Mouse (Mus musculus) WW6 (cell line): ENCODE measurements around the gene Doc2g.
"Not testable (repeated sequence)": the region's sequence is repeated elsewhere in the genome, so short reads cannot be mapped to it uniquely, and the experiment has no call there.

Experiments
- DNase-seq: peaks from one replicate; pipeline ENCODE4 v3.0.0-alpha.2; 2013; ENCODE audit warnings: low read depth, low spot score

The Doc2g gene

DNA sequence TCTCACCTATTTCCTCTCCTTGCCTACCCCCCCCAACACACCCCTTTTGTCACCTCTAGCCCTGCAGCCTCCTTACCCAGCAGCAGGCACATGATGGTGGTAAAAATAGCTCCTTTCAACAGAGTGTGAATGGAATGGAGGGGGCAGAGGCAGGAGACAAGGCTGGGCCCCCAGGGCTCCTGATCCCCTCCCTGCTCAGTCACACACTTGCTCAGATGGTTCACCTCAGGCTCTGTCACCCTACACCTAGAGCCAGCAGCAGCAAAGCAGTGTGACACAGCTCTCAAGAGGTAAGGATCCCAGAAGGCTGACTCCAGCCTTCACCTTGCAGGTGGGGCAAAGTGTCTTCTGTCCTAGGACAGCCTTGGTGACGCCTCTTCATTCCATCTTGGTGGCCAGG lies at the start of gene Doc2g:
Doc2g (plus strand) TSS at position 202 of the 400 bp plus-strand sequence.
- DNase-seq: no peak

- DNase-seq: no peak
Observed at GRCm38 (mm10) chr19:3955033-3955432, 48.1 kb upstream of the Doc2g start.

GRCm38 (mm10) chr19:3955804-3956203 lies 47.3 kb upstream of the Doc2g start:
- DNase-seq: no peak

- not testable (repeated sequence) for DNase-seq
Observed at GRCm38 (mm10) chr19:3957296-3958036, 45.6 kb upstream of the Doc2g start.

- no peak for DNase-seq
Observed at GRCm38 (mm10) chr19:3958470-3958869, 44.6 kb upstream of the Doc2g start, which contains the start of gene Aldh3b3. Gene Aldh3b3, plus strand, starts transcription at chr19:3958645.

DNA sequence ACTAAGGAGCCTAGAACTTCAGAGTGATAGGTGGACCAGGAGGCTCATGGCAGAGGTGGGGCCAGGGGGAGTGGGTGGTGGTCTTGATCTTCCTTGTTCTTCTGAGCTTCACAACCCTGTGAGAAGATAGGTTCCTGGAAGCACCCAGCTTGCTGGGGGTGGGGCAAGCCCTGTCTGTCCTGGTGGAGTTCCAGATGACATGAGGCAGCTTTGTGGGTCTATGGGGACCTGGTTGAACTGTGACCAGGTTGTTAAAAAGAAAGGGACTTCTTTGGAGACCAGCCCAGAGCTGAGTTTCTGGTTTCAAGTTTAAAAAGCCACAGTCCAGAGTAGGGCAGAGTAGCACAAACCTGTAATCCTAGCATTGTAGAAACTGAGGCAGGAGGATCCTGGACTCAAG lies 44.1 kb upstream of the Doc2g start:
- no peak for DNase-seq

DNA sequence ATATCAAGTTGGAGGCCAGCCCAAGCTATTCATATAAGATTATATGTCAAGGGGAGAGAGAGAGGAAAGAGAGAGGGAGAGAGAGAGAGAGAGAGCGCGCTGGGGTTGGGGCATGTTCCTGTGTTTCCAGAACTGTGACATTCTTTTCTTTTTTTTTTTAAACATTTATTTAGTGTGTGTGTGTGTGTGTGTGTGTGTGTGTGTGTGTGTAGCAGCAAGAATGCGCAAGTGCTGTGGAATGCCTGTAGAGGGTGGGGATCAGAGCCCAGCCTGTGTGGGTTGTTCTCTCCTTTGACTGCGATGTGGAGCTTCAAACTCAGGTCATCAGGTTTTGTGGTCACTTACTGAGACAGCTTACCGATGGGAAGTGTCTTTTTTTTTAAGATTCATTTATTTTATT lies 42.9 kb upstream of the Doc2g start:
- no peak for DNase-seq

GRCm38 (mm10) chr19:3961805-3962204 lies 41.3 kb upstream of the Doc2g start:
- not testable (repeated sequence) for DNase-seq

DNA sequence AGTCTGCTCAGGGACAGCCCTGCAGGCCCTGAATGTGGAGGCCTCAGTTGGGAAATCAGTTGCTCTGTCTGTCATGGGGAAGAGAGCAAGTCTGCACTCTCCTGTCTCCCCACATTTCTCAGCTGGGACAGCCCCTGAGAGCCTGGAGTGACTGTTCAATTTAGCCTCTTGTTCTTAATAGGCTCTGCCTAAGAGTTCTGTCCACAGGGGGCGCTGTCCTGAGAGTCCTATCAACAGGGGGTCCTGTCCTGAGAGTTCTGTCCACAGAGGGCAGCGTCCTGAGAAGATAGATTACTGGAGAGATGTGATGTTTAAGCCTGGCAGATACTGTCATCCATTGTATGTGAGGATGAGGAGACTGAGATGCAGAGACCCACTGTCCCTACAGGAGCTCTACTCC lies 40.6 kb upstream of the Doc2g start:
- no peak for DNase-seq

DNA sequence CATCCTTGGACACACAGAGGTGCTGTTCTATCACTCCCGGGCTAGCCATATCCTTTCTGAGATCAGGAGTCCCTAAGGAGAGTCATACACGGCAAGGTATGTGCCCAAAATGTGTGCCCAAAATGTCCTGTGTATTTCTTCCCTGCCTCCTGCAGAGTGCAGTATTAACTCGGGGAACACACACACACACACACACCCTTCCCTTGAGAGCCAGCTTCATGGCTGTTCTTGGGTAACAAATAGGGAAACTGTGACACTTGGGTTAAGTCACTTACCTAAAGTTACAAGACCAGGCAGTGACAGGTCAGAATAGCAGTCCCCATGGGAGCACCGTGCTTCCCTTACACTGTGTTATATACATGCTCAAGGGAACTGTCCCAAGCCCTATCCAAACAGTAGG lies 39.1 kb upstream of the Doc2g start:
- no peak for DNase-seq

GRCm38 (mm10) chr19:3966330-3967075 lies 36.6 kb upstream of the Doc2g start:
- DNase-seq: no peak

DNA sequence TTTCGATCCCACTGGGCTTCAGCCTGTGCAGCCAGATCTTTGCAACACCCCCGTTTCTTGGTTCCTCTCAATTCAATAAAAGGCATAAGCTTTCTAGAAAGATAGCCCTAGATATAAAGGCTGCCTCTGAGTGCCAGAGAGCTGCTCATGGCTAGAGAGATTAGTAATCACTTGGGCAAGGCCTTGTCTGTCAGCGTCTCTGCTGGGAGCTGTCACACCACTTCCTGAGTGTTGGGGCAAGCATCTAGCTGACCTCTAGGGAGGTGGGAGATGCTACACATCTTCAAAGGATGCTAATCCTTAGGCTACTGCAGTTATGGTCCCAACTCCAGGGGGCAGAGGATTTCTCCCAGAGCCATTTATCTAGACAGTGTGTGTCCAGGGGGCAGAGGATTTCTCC lies 35.9 kb upstream of the Doc2g start:
- no peak for DNase-seq

- no peak for DNase-seq
Observed at GRCm38 (mm10) chr19:3972229-3972628, 30.9 kb upstream of the Doc2g start, which contains the start of gene Aldh3b2. Gene Aldh3b2, plus strand, starts transcription at chr19:3972328.

GRCm38 (mm10) chr19:3974608-3975007 lies 28.5 kb upstream of the Doc2g start:
- not testable (repeated sequence) for DNase-seq

DNA sequence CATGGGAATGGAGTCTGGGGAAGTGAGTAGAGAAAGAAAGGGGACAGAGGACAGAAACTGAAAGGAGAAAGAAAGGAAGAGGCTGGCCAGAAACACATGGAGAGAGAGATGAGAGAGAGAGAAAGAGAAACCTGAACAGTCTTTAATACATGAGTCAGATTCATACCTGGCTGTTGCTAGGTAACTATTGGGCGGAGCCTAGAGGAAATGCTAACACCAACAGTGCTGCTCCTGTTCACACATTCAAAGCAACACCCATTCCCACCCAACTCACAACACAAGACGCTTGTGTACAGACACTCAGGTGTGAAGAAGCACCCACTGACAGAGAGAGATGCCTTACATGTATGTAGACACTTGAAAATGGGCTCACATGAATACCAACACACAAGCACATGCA lies 27.2 kb upstream of the Doc2g start:
- DNase-seq: no peak

DNA sequence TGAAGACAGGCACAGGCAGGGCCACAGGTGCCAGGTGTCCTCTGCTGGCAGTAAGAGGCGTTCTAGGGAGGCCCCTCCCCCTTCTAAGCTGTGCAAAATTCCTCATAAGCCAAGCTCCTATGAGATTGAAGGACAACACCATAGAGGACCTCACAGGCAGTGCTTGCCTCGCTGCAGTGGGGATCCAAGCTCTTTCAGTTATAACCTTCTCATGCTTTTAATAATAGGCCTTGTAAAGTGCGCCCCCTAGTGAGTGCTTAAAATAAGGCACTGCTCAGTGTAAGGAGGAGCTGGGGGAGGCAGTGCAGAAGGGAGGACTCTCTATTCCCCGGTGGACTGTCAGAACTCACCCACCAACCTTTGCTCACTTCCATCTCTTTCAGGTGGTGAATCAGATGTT lies 22.8 kb upstream of the Doc2g start:
- DNase-seq: peak; percentile 48

GRCm38 (mm10) chr19:3980917-3981316 lies 22.2 kb upstream of the Doc2g start:
- DNase-seq: no peak

DNA sequence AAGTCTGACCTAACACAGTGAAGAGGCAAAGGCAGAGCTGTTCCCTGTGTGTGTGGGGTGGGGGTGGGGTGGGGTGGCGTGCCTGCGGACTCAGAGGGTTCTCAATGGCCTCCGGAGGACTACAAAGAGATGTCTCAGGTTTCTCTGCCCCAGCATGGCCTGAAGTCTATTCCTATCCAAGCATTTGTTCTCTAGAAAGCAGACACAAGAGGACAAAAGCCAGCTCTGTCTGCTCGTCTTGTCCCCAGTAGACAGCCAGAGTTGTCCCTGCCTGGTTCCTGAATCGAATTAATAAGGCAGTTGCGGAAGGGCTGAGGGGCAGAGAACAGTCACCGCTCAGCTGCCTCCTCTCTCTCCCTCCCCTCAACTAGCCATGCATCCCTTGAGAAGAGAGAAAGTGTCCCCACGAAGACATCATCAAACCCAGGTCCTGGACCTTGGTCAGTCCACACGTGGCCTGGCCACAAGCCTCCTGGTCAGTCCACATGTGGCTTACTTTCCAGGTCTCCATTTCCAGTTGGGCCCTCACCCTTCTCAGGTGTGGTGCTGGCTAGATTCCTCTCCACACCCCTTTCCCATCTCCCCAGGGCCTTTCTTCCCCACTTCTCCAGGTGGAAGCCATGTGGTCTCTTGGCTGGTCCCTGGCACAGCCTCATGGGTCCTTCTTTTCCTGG lies 19.4 kb upstream of the Doc2g start:
- DNase-seq: no peak

GRCm38 (mm10) chr19:3985261-3985681 lies 17.8 kb upstream of the Doc2g start:
- no peak for DNase-seq

GRCm38 (mm10) chr19:3986334-3986733 lies 16.8 kb upstream of the Doc2g start, which contains the start of gene Acy3:
Gene Acy3, plus strand, starts transcription at chr19:3986570.
- no peak for DNase-seq

DNA sequence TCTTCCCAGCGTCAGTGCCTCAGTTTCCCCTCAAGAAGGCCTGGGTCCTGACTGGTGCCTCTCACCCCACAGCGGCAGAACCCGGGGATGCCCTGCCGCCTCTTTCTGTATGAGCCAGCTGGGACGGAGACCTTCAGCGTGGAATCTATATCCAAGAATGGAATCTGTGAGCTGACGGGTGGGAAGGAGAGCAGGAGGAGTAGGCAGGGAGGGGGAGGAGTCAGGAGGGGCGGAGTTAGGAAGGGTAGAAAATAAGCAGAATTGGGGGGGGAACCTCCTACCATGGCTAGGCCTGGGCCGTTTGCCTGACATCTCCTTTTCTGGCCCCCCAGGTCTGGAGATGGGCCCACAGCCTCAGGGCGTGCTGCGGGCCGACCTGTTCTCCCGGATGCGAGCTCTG lies 15.0 kb upstream of the Doc2g start:
- DNase-seq: no peak

- DNase-seq: no peak
Observed at GRCm38 (mm10) chr19:3988750-3989149, 14.4 kb upstream of the Doc2g start.
